Mouse (Mus musculus): Measurements from ENCODE around the gene Slc44a5. TPM values are rescaled to one million over a fixed set of nuclear protein-coding genes. Genes with fewer than 3 reads are reported as not detected.

The Slc44a5 gene
- not detected for total RNA-seq (2018; cell fraction: chromatin; rRNA removed)
- total RNA-seq (2018; cell fraction: cytosol; rRNA removed) = under 1 TPM in 1 of 26 experiments, not detected in 25; 0.04 TPM
- not detected for total RNA-seq (2018; cell fraction: nucleus; rRNA removed)
- not detected in 3 replicates for polyA plus RNA-seq (2018)

DNA sequence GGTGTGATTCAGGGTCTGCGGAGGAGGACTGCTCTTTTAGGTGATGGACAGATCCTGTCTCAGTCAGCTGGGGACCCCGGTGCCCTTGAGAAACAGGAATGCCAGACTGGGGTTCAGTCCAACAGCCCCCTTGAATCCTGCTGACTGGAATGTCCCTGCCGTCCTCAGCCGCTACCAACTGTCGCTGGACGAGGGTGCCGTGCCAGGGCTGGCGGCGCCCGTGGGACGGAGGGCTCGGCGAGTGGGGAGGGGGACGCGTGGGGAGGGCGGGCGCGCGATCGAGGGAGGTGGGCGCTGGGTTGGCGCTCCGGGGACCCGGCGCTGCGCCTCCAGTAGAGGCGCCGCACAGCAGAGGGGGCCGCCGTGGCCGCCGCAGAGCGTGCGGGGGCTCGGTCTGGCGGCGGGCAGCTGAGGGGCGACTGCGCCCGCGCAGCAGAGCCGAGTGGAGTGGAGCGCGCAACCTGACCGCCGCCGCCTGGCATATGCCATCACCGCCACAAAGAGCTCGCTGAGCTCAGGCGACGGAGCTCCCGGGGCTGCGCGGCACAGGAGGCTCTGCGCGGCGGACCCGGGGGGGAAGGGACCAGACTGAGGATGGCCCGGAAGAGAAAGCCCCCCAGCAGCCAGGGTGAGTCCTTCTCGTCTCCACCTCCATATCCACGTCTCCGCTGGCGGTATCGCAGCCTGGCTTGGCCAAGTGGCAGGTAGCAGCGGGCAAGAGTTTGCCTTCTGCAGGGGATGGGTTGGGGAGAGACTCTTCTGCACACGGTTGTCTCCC lies at the start of gene Slc44a5:
Gene Slc44a5, plus strand, starts transcription at position 266 of the 778 bp plus-strand sequence.
- Histone ChIP-seq H3K79me2 (ENCODE audit: inconsistent target) (no peaks in the 10 kb centered on the region), H3K36me3 (ENCODE audit: inconsistent target) (no peaks in the 10 kb centered on the region), H3K4me3 (ENCODE audit: inconsistent target) (no peak within 1 kb of the TSS), H3K27ac (no peak within 1 kb of the TSS)
- WGBS (ENCODE audit: missing documents) = 2% methylated on average over 58 of the region's 66 CpGs

DNA sequence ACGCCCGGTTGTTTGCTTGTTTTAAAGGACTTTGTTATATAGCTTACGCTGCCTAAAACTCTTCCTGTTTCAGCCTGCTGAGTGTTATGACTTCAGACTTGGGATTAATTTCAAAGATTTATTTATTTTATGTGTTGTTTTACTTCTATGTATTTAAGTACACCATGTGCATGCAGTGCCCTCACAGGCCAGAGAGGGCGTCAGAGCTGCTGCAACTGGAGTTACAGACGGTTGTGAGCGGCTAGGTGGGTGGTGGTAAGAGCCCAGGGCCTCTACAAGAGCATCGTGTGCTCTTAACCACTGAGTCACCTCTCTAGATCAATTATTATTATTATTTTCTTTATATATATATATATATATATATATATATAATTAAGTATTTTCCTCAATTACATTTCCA lies 46.9 kb upstream of the Slc44a5 start:
- 89% methylated on average over 6 of the region's 7 CpGs for WGBS (ENCODE audit: missing documents)
- H3K79me2 ChIP-seq (ENCODE audit: inconsistent target) = no peaks in the 10 kb centered on the region
- H3K27ac ChIP-seq = no peak overlapping the region
- H3K36me3 ChIP-seq (ENCODE audit: inconsistent target) = peaks cover 59% of the 10 kb centered on the region
- H3K4me3 ChIP-seq (ENCODE audit: inconsistent target) = no peak overlapping the region

DNA sequence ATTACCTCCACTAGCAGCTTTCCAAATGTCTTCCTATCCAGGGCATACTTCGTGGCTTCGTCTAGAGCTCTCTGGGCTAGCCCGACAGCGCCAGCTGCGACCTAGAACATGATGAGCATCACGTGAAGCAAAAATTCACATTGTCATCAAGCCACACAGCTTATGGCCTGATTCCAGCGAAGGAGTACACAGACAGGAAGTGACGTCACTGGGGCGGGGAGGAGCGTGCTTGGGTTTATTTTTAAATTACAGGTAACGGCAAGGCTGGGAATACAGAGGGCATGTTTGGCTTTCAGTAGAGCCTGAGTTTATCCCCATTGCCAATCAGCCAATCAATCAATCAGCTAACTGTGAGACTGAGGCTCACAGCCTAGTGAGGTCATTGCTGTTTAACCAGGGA lies 43.7 kb upstream of the Slc44a5 start:
- no peaks in the 10 kb centered on the region for H3K79me2 ChIP-seq (ENCODE audit: inconsistent target)
- 85% methylated on average over 11 of the region's 11 CpGs for WGBS (ENCODE audit: missing documents)
- H3K27ac ChIP-seq = no peak overlapping the region
- peaks cover 72% of the 10 kb centered on the region for H3K36me3 ChIP-seq (ENCODE audit: inconsistent target)
- H3K4me3 ChIP-seq (ENCODE audit: inconsistent target) = no peak overlapping the region

DNA sequence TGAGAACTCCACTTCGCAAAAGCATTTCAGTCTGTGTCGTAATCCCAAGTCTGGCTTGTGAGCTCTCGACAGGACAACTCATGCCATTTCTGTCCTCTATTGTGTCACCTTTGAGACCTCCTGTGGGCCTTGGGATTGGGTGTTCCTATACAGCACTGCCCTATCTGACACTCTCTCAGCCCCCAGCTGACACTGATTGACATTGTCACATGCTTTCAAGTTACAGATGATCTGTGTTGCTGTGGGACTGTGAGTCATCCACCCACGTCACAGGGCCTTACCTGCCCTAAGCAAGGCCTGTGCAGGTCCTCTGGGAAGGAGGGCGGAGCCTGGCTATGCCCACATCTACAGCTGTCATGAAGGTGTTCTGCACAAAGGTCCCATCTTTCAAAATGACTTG lies 40.8 kb upstream of the Slc44a5 start:
- WGBS (ENCODE audit: missing documents) = 95% methylated on average over 5 of the region's 5 CpGs
- H3K79me2 ChIP-seq (ENCODE audit: inconsistent target) = no peaks in the 10 kb centered on the region
- peaks cover 82% of the 10 kb centered on the region for H3K36me3 ChIP-seq (ENCODE audit: inconsistent target)
- no peak overlapping the region for H3K4me3 ChIP-seq (ENCODE audit: inconsistent target)
- H3K27ac ChIP-seq = no peak overlapping the region

DNA sequence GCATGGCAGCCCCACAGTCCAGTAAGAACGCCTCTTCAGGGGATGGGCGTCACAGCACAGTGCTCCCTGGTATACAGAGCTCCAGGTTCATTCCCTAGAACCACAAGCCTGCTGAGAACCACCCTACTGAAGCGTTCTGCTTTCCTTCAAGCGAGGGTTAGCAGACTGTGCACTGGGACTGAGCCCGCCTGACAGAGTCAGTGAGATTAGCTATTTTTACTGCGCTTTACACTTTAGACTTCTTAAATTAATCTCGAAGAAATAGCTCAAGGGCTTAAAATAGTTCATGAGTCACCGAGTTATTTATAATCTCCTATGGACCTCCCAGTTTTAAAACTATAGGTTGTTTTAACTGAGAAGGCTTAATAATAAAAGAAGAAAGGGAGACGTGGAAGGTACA lies 37.4 kb upstream of the Slc44a5 start:
- Histone ChIP-seq H3K36me3 (ENCODE audit: inconsistent target) (peaks cover 77% of the 10 kb centered on the region), H3K79me2 (ENCODE audit: inconsistent target) (no peaks in the 10 kb centered on the region), H3K4me3 (ENCODE audit: inconsistent target) (no peak overlapping the region), H3K27ac (no peak overlapping the region)
- 87% methylated on average over 9 of the region's 9 CpGs for WGBS (ENCODE audit: missing documents)

DNA sequence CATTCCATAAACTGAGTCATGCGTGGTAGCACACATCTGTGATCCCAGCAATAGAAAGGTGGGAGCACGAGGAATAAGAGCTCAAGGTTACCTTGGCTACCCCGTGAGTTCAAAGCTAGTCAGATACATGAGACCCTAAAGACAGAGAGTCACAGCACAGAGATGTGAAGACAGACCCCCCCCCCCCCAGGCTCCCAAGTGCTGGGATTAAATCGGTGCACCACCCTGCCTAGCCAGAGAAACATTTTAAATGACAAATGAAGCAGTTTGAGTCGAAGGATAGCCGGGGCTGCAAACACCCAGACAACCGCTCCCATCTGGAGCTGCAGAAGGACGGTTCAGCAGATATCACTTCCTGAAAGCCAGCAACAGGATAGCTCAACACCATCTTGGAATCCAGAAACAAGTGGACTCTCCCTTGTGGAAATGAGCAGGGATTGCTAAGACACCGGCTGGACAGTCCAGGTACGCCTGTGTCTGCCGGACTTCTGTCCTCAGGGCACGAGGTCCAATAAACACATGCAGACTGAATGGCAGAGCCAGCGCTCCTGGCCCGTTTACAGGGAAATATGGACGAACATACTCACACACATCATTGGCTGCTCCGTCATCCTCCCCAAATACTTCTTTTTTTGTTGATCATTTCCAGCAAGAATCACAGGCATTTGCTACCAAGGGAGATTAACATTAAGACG lies 36.0 kb upstream of the Slc44a5 start:
- Histone ChIP-seq H3K79me2 (ENCODE audit: inconsistent target) (peaks cover 8% of the 10 kb centered on the region), H3K36me3 (ENCODE audit: inconsistent target) (peaks cover 78% of the 10 kb centered on the region)
- 96% methylated on average over 17 of the region's 17 CpGs for WGBS (ENCODE audit: missing documents)

DNA sequence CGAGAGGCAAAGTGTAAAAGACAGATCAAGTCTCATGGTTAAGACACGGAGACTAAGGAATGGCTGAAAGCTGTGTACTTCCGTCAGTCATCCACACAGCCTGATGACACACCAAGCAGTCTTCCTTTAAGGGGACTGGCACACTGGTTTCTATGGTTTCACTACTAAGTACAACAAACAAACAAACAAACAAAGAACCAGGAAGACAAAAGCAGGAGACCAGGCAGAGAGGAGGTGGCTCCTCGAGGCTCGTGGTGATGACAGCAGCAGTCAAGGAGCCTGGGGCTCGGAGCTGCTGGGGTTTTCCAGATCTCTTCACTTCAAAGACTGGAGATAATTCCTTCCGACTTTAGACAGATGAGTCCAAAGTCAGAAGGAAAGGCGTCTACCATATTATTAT lies 33.2 kb upstream of the Slc44a5 start:
- Histone ChIP-seq H3K79me2 (ENCODE audit: inconsistent target) (peaks cover 24% of the 10 kb centered on the region), H3K27ac (no peak overlapping the region), H3K36me3 (ENCODE audit: inconsistent target) (peaks cover 50% of the 10 kb centered on the region), H3K4me3 (ENCODE audit: inconsistent target) (no peak overlapping the region)
- WGBS (ENCODE audit: missing documents) = 95% methylated on average over 8 of the region's 8 CpGs

More for the DNA sequence above, 36.0 kb upstream of the Slc44a5 start:
- Histone ChIP-seq H3K27ac (no peak overlapping the region), H3K4me3 (ENCODE audit: inconsistent target) (no peak overlapping the region)

DNA sequence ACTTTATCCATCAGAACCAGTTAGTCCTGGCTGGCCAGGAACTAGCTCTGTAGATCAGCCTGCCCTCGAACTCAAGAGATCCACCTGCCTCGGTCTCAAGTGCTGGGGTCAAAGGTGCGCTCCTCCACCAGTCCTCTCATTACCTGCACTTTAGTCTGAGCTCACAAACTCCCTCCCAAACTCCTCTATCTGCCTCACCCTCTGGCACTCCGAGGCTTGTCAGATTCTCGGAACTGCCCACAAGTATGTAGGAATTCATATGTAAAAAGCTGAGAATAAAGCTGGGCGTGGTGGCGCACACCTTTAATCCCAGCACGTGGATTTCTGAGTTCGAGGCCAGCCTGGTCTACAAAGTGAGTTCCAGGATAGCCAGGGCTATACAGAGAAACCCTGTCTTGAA lies 32.8 kb upstream of the Slc44a5 start:
- Histone ChIP-seq H3K27ac (no peak overlapping the region), H3K36me3 (ENCODE audit: inconsistent target) (peaks cover 46% of the 10 kb centered on the region), H3K4me3 (ENCODE audit: inconsistent target) (no peak overlapping the region), H3K79me2 (ENCODE audit: inconsistent target) (peaks cover 24% of the 10 kb centered on the region)
- 97% methylated on average over 9 of the region's 9 CpGs for WGBS (ENCODE audit: missing documents)

DNA sequence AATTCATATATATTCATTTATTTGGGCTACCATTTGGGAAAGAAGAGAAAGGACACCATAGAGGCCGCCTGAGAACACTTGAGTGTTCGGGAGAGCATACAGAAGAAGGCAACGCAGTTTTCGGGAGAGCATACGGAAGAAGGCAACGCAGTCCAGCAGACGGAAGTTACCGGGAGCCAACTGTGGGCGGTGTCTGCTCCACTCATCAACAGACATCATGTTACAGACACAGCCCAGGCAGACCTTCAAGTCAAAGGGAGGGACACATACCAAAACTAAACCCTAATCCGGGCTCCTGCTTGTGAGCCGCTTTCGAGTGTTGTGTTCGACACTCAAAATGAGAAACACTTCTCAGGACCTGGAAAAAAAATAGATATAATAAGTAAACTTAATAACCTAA lies 31.6 kb upstream of the Slc44a5 start:
- WGBS (ENCODE audit: missing documents) = 94% methylated on average over 10 of the region's 13 CpGs
- no peak overlapping the region for H3K4me3 ChIP-seq (ENCODE audit: inconsistent target)
- peaks cover 35% of the 10 kb centered on the region for H3K36me3 ChIP-seq (ENCODE audit: inconsistent target)
- no peak overlapping the region for H3K27ac ChIP-seq
- peaks cover 24% of the 10 kb centered on the region for H3K79me2 ChIP-seq (ENCODE audit: inconsistent target)

DNA sequence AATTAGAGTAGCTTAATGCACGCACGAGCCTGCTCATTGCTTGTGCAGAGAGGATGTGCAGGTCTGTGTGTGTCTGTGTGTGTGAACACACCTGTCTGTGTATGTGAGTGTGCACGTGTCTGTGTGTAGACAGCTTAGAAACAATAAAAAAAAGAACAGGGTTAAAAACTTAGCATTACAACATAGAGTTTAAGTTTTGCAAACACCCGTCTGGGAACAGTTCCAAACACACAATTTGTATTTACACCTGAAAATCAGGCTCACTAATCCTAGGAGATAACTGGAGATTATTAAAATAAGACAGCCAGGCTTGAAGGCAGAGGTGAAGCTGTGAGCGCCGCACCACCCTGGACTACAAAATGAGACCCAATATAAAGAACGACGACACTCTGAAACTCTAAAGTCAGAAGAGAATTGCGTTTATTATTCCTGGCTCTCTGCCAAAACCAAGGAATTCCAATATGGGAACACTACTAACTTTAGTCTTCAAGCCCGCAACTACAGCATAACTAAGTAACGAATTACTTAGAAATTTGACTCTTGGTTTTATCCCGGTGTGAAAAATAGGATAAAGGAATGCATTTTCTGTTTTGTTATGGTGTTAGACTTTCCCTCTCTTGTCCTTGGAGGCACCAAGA lies 30.1 kb upstream of the Slc44a5 start:
- H3K36me3 ChIP-seq (ENCODE audit: inconsistent target) = peaks cover 21% of the 10 kb centered on the region
- H3K27ac ChIP-seq = peak overlapping the region; percentile 54; the same call in 1 of the 2 replicates
- peak overlapping the region; percentile 61 for H3K4me3 ChIP-seq (ENCODE audit: inconsistent target)
- WGBS (ENCODE audit: missing documents) = 42% methylated on average over 12 of the region's 12 CpGs
- peaks cover 24% of the 10 kb centered on the region for H3K79me2 ChIP-seq (ENCODE audit: inconsistent target)

DNA sequence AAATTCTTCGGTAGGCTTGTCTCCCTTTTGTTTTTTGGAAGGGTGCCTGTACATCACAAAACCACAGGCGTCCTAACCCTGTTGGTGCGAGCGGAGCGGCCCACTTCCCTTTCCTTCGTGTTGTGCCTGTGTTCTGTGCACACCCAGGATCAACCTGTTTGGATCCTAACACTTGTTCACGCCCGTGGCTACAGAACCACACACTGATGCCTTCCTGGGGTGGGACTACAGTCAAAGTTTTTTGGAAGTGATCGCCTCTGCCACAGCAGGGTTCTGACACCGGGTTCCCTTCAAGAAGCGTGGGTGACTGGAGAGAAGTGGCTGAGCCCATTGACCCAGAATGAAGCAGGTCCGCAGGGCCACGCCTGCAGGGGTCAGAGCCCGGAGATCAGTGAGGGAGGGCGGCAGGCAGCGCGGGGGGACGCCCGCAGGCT lies 29.3 kb upstream of the Slc44a5 start:
- Histone ChIP-seq H3K4me3 (ENCODE audit: inconsistent target) (peak overlapping the region; percentile 61), H3K36me3 (ENCODE audit: inconsistent target) (peaks cover 13% of the 10 kb centered on the region), H3K27ac (peak overlapping the region; percentile 54), H3K79me2 (ENCODE audit: inconsistent target) (peaks cover 24% of the 10 kb centered on the region)
- under 1% methylated on average over 19 of the region's 19 CpGs for WGBS (ENCODE audit: missing documents)

DNA sequence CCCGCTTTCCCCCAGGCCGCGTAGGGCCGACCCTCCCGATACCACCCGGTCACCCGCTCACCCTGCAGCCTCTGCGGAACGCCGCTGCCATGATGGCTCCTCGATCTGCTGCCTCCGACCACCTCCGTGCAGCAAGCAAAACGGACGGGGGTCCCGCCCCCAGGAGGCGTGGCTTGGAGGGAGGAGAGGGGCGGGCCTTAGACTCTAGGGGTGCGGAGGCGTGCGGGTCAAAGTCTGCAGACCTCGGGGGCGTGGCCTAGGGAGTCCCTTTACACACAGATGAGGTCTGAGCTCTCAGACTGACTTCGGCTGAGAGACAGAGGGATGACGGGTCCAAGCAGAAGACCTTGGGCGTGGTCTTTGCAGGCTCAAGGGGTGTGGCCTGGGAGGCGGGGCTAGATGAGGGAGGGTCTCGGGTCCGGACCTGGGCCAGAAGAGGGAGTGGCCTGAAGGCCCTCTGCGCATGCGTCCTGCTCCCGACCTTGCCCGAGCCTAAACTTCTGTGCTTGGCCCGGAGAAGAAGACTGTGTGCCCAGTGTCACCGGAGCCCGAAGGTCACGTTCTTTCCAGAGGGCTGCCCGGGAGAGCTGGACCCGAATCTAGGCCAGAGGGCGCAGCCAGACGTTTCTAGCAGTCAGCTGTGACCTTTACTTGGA lies 28.8 kb upstream of the Slc44a5 start, which contains the start of gene Acadm:
Gene Acadm, minus strand, starts transcription at position 298 of the 656 bp plus-strand sequence.
- peaks cover 24% of the 10 kb centered on the region for H3K79me2 ChIP-seq (ENCODE audit: inconsistent target)
- WGBS (ENCODE audit: missing documents) = under 1% methylated on average over 41 of the region's 41 CpGs
- peak within 1 kb of the TSS; percentile 61 for H3K4me3 ChIP-seq (ENCODE audit: inconsistent target)
- H3K36me3 ChIP-seq (ENCODE audit: inconsistent target) = peaks cover 9% of the 10 kb centered on the region
- H3K27ac ChIP-seq = peak within 1 kb of the TSS; percentile 55

DNA sequence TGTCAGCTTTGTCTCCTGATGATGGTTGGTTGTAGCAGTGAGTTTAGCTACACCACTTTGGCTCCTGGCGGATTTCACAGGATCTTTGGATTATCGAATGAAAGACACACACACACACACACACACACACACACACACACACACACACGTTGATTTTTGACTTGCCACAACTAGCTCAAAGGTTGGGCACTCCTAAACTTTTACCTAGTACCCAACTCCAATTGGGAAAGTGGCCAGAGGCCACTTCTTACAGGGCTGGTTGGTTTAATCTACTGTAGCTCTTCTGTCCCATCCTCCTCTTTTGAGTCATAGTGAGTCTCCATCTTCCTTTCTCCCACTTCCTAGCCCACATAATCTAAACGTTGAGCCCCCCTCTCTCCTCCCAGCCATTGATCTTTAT lies 26.0 kb upstream of the Slc44a5 start:
- Histone ChIP-seq H3K36me3 (ENCODE audit: inconsistent target) (no peaks in the 10 kb centered on the region), H3K27ac (no peak overlapping the region), H3K4me3 (ENCODE audit: inconsistent target) (no peak overlapping the region), H3K79me2 (ENCODE audit: inconsistent target) (peaks cover 15% of the 10 kb centered on the region)
- 74% methylated on average over 2 of the region's 4 CpGs for WGBS (ENCODE audit: missing documents)

DNA sequence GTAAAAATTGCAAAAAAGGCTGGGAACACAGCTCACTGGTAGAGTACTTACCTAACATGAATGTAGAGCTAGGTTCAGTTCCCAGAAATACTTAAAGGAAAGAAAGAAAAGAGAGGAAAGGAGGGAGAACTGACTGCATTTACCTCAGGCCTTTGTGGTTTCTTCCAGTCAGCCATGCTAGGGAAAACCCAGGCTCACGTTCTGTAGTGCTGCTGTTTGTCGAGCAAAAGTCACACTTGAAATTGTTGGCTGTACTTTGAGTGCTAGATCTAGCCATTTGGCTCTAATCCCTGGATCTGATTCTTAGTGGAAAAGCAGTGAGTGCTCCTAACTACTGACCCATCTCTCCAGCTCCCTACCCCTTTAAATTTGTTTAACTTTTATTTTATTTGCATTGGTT lies 25.1 kb upstream of the Slc44a5 start:
- Histone ChIP-seq H3K36me3 (ENCODE audit: inconsistent target) (no peaks in the 10 kb centered on the region), H3K4me3 (ENCODE audit: inconsistent target) (no peak overlapping the region), H3K27ac (no peak overlapping the region), H3K79me2 (ENCODE audit: inconsistent target) (peaks cover 6% of the 10 kb centered on the region)
- WGBS (ENCODE audit: missing documents) = 88% methylated on average over 2 of the region's 2 CpGs
